Mouse (Mus musculus) left cerebral cortex, adult 2 months (tissue): ENCODE results near the gene Olfr1107. TPM values are rescaled to one million over a fixed set of nuclear protein-coding genes. Genes with fewer than 3 reads are reported as not detected.

Source experiments
- DNase-seq, 2 experiments: peaks; one replicate each; pipeline ENCODE4 v3.0.0; 2021 to 2022; ENCODE audit warnings: low spot score in 2 of 2, mixed read lengths in 1 of 2; ENCODE audit errors: extremely low spot score in 1 of 2
- H3K27ac ChIP-seq: fragments of 200-600 bp; 2 replicates; pipeline ENCODE4 v1.8.1; 2022
- H3K4me3 ChIP-seq: fragments of 200-600 bp; 2 replicates; pipeline ENCODE4 v1.8.1; 2022
- CTCF ChIP-seq: fragments of 200-600 bp; IDR thresholded peaks from 2 replicates; pipeline ENCODE4 v1.8.1; 2022; ENCODE audit warnings: antibody characterized with exemption, mild to moderate bottlenecking, moderate library complexity
- intact Hi-C: fragments of 180-260 bp; cut with DNase I; formaldehyde crosslinking; loops from one replicate; pipeline ENCODE4 v1.15.1; 2025
- long read RNA-seq, 2 experiments: library from polyadenylated mRNA; stranded (forward); transcript quantifications; one replicate each; pipeline ENCODE4 v2.0.0; 2021; ENCODE audit warnings: borderline mapping rate in 2 of 2
- total RNA-seq, 2 experiments: library from RNA; stranded (reverse); gene quantifications; 2 replicates each; pipeline ENCODE4 v1.2.3; 2021

Gene Olfr1107
- not detected for total RNA-seq
- long read RNA-seq, experiment 1, result 0 reads
- long read RNA-seq, experiment 2, result 0 reads

- no peak within 1 kb of the TSS for H3K4me3 ChIP-seq
- no peak for TF ChIP-seq CTCF
- no peak within 1 kb of the TSS for H3K27ac ChIP-seq
- no peak for DNase-seq
- intact Hi-C loops, result no loop called here
Observed at GRCm38 (mm10) chr2:87075717-87076116, at the start of gene Olfr1107. Gene Olfr1107 (minus strand): TSS chr2:87075817.

GRCm38 (mm10) chr2:87114467-87114866, 38.9 kb upstream of the Olfr1107 start, which contains the start of gene Olfr259:
Gene Olfr259 (minus strand): TSS chr2:87114567.
- intact Hi-C loops, result no loop called here
- DNase-seq, result no peak
- no peak within 1 kb of the TSS for H3K27ac ChIP-seq
- no peak for TF ChIP-seq CTCF
- H3K4me3 ChIP-seq, result no peak within 1 kb of the TSS

- Histone ChIP-seq H3K4me3 (no peak within 1 kb of the TSS), H3K27ac (no peak within 1 kb of the TSS)
- intact Hi-C loops, result no loop called here
- no peak for DNase-seq
- TF ChIP-seq CTCF, result no peak
Observed at GRCm38 (mm10) chr2:87095908-87096307, 20.3 kb upstream of the Olfr1107 start, which contains the start of gene Olfr1109. Gene Olfr1109 (minus strand): TSS chr2:87096008.

DNA sequence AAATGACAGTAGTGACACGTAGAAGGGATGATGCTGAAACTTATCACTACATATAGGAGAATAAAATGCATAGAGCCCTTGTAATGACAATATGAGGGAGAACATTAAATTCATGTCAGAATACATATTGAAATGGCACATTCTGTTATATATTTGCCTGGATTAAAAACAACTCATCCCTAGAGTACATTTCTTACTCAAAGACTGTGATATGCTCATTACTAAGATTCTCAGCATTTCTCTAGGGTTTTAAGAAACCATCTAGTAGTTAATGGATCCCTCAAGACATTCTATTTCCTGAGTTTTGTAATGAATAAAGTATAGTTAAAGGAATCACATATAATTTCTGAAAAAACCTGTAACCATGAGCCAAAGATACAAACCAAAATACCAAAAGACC, 23.4 kb downstream of the Olfr1107 start, which contains the start of gene Olfr1106:
Gene Olfr1106 (minus strand): TSS at position 101 of the 400 bp plus-strand sequence.
- no peak within 1 kb of the TSS for H3K27ac ChIP-seq
- intact Hi-C loops, result no loop called here
- no peak for DNase-seq
- H3K4me3 ChIP-seq, result no peak within 1 kb of the TSS
- no peak for TF ChIP-seq CTCF

GRCm38 (mm10) chr2:87036431-87036830, 39.2 kb downstream of the Olfr1107 start, which contains the start of gene Olfr1105:
Gene Olfr1105 (minus strand): TSS chr2:87036531.
- intact Hi-C loops, result no loop called here
- TF ChIP-seq CTCF, result no peak
- no peak for DNase-seq
- Histone ChIP-seq H3K4me3 (no peak within 1 kb of the TSS), H3K27ac (no peak within 1 kb of the TSS)

GRCm38 (mm10) chr2:87026980-87027379, 48.6 kb downstream of the Olfr1107 start, which contains the start of gene Olfr1104:
Gene Olfr1104 (minus strand): TSS chr2:87027080.
- DNase-seq, result no peak
- intact Hi-C loops, result no loop called here
- no peak within 1 kb of the TSS for H3K4me3 ChIP-seq
- no peak within 1 kb of the TSS for H3K27ac ChIP-seq
- TF ChIP-seq CTCF, result no peak

Other genes starting within 250 kb of the Olfr1107 start
- gene Olfr1095, start 224.1 kb downstream of the Olfr1107 start, total RNA-seq, result not detected
- gene Gm13723, start 201.0 kb downstream of the Olfr1107 start, total RNA-seq, result not detected
- gene Olfr1097, start 183.6 kb downstream of the Olfr1107 start, total RNA-seq, result not detected
- gene Olfr1098, start 151.3 kb downstream of the Olfr1107 start, total RNA-seq, result not detected
- not detected for gene Olfr1099, start 115.1 kb downstream of the Olfr1107 start, total RNA-seq
- gene Olfr1100, start 95.9 kb downstream of the Olfr1107 start, total RNA-seq, result not detected
- gene Olfr1101, start 84.6 kb downstream of the Olfr1107 start, total RNA-seq, result not detected
- gene Olfr1102, start 77.4 kb downstream of the Olfr1107 start, total RNA-seq, result not detected
- gene Olfr1104, start 48.7 kb downstream of the Olfr1107 start, total RNA-seq, result not detected
- gene Olfr1105, start 39.3 kb downstream of the Olfr1107 start, total RNA-seq, result not detected
- gene Olfr1106, start 23.5 kb downstream of the Olfr1107 start, total RNA-seq, result not detected
- not detected for gene Olfr1109, start 20.2 kb upstream of the Olfr1107 start, total RNA-seq
- gene Olfr259, start 38.8 kb upstream of the Olfr1107 start, total RNA-seq, result not detected
- gene Olfr1110, start 64.5 kb upstream of the Olfr1107 start, total RNA-seq, result not detected
- gene Olfr1111, start 76.8 kb upstream of the Olfr1107 start, total RNA-seq, result not detected
- gene Olfr1112, start 112.0 kb upstream of the Olfr1107 start, total RNA-seq, result not detected
- not detected for gene Olfr1113, start 133.2 kb upstream of the Olfr1107 start, total RNA-seq
- not detected for gene Olfr1115, start 172.2 kb upstream of the Olfr1107 start, total RNA-seq
- gene Olfr1116, start 191.7 kb upstream of the Olfr1107 start, total RNA-seq, result not detected
- gene Olfr1118, start 231.8 kb upstream of the Olfr1107 start, total RNA-seq, result not detected